In the genomic region with DNA sequence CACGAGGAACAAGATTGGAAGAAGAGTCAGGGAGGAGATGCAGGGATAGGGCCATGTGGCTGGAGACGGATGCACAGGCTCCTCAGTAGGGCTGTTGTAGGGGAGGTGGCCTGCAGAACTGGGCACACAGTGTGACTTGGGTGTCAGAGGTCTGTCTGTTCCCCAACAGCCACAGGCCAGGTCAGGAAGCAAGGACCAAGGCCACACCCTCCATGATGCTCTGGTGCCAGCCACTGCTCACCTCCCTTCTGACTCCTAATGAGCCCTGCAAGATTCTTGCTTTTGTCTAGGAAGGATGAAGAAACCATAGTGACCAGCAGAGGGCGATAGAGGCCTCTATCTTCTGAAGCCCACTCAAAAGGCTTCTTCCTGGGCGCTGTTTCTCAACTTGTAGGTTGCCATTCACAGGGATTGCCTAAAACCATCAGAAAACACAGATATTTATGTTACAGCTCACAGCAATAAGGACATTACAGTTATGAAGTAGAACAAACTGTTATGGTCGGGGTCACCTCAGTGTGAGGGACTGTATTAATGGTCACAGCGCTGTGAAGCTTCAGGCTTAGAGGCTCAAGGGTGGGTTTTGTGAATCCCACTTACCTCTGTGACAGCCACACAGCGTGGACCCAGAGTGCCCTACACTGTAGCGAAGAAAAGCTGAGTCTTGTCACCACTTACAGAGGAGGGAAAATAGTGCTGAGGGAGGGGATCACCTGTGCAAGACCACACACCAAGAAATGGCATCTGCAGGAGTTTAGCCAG, we compare ENCODE assay signal across 9 mouse cellular contexts. TPM values are rescaled to one million over a fixed set of nuclear protein-coding genes. Genes with fewer than 3 reads are reported as not detected.
DNase-seq lines count a peak whose midpoint lies in the region; ATAC-seq and TF ChIP-seq lines count a peak whose summit lies in the region.
"Had no signal": no experiment of that assay in that cellular context is flagged by ENCODE, and none has a peak within 500 bp of the region (broad histone marks: within the 10 kb centered on the region; RNA-seq: fewer than 3 reads in every experiment).

No protein-coding gene starts in this region.

- H3K4me2 ChIP-seq in forebrain, embryonic 11.5 days (ENCODE audit: low read depth, low read length, severe bottlenecking), result no peak overlapping the region
- H3K4me2 ChIP-seq in hindbrain, postnatal 0 days (ENCODE audit: low read depth, low read length), result no peak overlapping the region
- no peak overlapping the region for H3K4me2 ChIP-seq in limb, embryonic 13.5 days (replicated peaks)
- H3K4me2 ChIP-seq: midbrain, embryonic 12.5 days had no signal

- H3K27me3 ChIP-seq in forebrain, embryonic 11.5 days (ENCODE audit: control insufficient read depth, insufficient read depth, low read length), result no peaks in the 10 kb centered on the region
- H3K27me3 ChIP-seq in hindbrain, postnatal 0 days (ENCODE audit: insufficient read depth, low read length), result no peaks in the 10 kb centered on the region
- no peaks in the 10 kb centered on the region for H3K27me3 ChIP-seq in limb, embryonic 13.5 days
- H3K27me3 ChIP-seq: midbrain, embryonic 12.5 days had no signal

- no peaks in the 10 kb centered on the region for H3K4me1 ChIP-seq in forebrain, embryonic 11.5 days (replicated peaks; ENCODE audit: control insufficient read depth, insufficient read depth, low read length)
- H3K4me1 ChIP-seq in hindbrain, postnatal 0 days (ENCODE audit: insufficient read depth, low read length), result no peaks in the 10 kb centered on the region
- peaks cover under 1% of the 10 kb centered on the region; the same call in 1 of the 2 replicates for H3K4me1 ChIP-seq in limb, embryonic 13.5 days
- H3K4me1 ChIP-seq: midbrain, embryonic 12.5 days had no signal

- no peak overlapping the region for H3K4me3 ChIP-seq in forebrain, embryonic 11.5 days (ENCODE audit: low read depth, low read length)
- H3K4me3 ChIP-seq in hindbrain, postnatal 0 days (ENCODE audit: low read length), result no peak overlapping the region
- no peak overlapping the region for H3K4me3 ChIP-seq in limb, embryonic 13.5 days
- H3K4me3 ChIP-seq: midbrain, embryonic 12.5 days had no signal

- no peaks in the 10 kb centered on the region for H3K36me3 ChIP-seq in forebrain, embryonic 11.5 days (ENCODE audit: control insufficient read depth, insufficient read depth, low read length)
- peaks cover 35% of the 10 kb centered on the region for H3K36me3 ChIP-seq in hindbrain, postnatal 0 days (ENCODE audit: insufficient read depth, low read length)
- peaks cover 98% of the 10 kb centered on the region for H3K36me3 ChIP-seq in limb, embryonic 13.5 days

- H3K9ac ChIP-seq in forebrain, embryonic 11.5 days (ENCODE audit: low read length), result no peak overlapping the region; the same call in 1 of the 2 replicates
- H3K9ac ChIP-seq in hindbrain, postnatal 0 days (replicated peaks; ENCODE audit: low read length), result no peak overlapping the region
- no peak overlapping the region for H3K9ac ChIP-seq in limb, embryonic 13.5 days

- peak; percentile 54 for DNase-seq in ovary, postnatal 14 days (ENCODE audit: low spot score)
- DNase-seq in ovary, postnatal 36 days (ENCODE audit: low spot score), result no peak
- peak; percentile 65 for DNase-seq in c-Kit-positive CD71-negative TER-119-negative erythroid progenitor cells, embryonic 14.5 days (ENCODE audit: low read depth)
- DNase-seq in forebrain, embryonic 11.5 days (ENCODE audit: low spot score), result peak; percentile 84
- peak; percentile 93 for DNase-seq in hindbrain, postnatal 0 days (ENCODE audit: low spot score)
- DNase-seq in thymus, postnatal 14 days, result peak; percentile 75

- TF ChIP-seq CTCF in hindbrain, postnatal 0 days (IDR thresholded peaks at IDR 0.05; ENCODE audit: low read depth), result peak; percentile 91

- no peak overlapping the region for H3K27ac ChIP-seq in forebrain, embryonic 11.5 days (ENCODE audit: low read depth, low read length)
- 0 out of 2 replicates have a peak overlapping the region, but pooled peaks have one; percentile 41 for H3K27ac ChIP-seq in hindbrain, postnatal 0 days
- H3K27ac ChIP-seq in limb, embryonic 13.5 days, result no peak overlapping the region
- H3K27ac ChIP-seq: midbrain, embryonic 12.5 days had no signal

- no peaks in the 10 kb centered on the region for H3K9me3 ChIP-seq in forebrain, embryonic 11.5 days (ENCODE audit: control insufficient read depth, low read length)
- H3K9me3 ChIP-seq in hindbrain, postnatal 0 days (ENCODE audit: low read length), result no peaks in the 10 kb centered on the region
- H3K9me3 ChIP-seq in limb, embryonic 13.5 days, result no peaks in the 10 kb centered on the region
- H3K9me3 ChIP-seq: midbrain, embryonic 12.5 days had no signal

- 0 out of 2 replicates have a peak, but pooled peaks have one; percentile 30 for ATAC-seq in forebrain, embryonic 11.5 days (replicated peaks; ENCODE audit: low FRiP score)
- peak; percentile 55 for ATAC-seq in hindbrain, postnatal 0 days
- ATAC-seq in limb, embryonic 13.5 days (ENCODE audit: low FRiP score, low read depth), result 0 out of 2 replicates have a peak, but pooled peaks have one; percentile 40
- peak; percentile 47 for ATAC-seq in monocyte, adult 5-6 weeks (replicated peaks; ENCODE audit: insufficient number of reproducible peaks, low FRiP score, low TSS enrichment, poor library complexity, severe bottlenecking)

- WGBS in forebrain, embryonic 11.5 days, result 61% methylated on average over 8 of the region's 8 CpGs
- 59% methylated on average over 8 of the region's 8 CpGs for WGBS in hindbrain, postnatal 0 days
- WGBS in limb, embryonic 13.5 days, result 62% methylated on average over 8 of the region's 8 CpGs

RNA-seq across cellular contexts. Expression of a gene that starts 23.6 kb away (rescaled TPM):
- polyA plus RNA-seq in forebrain, embryonic 11.5 days (2014; fragmentation: Nextera tagmentation; extraction: Ambion mirVana), result 0.17 TPM in 1 of 2 replicates, not detected in the other
- total RNA-seq in hindbrain, postnatal 0 days (2014; rRNA removed), result 0.43 TPM in 1 of 2 replicates, not detected in the other
- 0.48 and 1.1 TPM in 2 replicates for polyA plus RNA-seq in hindbrain, postnatal 0 days (2015; fragmentation: Nextera tagmentation; extraction: Ambion mirVana)
- polyA plus RNA-seq in limb, embryonic 13.5 days (2015; fragmentation: Nextera tagmentation; extraction: Ambion mirVana), result 1.1 and 1.5 TPM in 2 replicates
- total RNA-seq in monocyte, adult 5-6 weeks (2017), result not detected in 3 replicates
